Mouse (Mus musculus): ENCODE data around the gene Rab3a.

The Rab3a gene

GRCm38 (mm10) chr8:70754043-70754870, at the start of gene Rab3a:
Rab3a (plus strand) TSS chr8:70754679.
- DNase-seq: peak; percentile 99

GRCm38 (mm10) chr8:70708281-70708680, 46.2 kb upstream of the Rab3a start:
- DNase-seq: no peak

- no peak for DNase-seq
Measured at GRCm38 (mm10) chr8:70709794-70710193, 44.7 kb upstream of the Rab3a start.

GRCm38 (mm10) chr8:70710296-70710695, 44.2 kb upstream of the Rab3a start:
- no peak for DNase-seq

- DNase-seq: no peak
Measured at GRCm38 (mm10) chr8:70711041-70711440, 43.4 kb upstream of the Rab3a start.

GRCm38 (mm10) chr8:70713991-70714390, 40.5 kb upstream of the Rab3a start:
- no peak for DNase-seq

GRCm38 (mm10) chr8:70715086-70715485, 39.4 kb upstream of the Rab3a start:
- no peak for DNase-seq

GRCm38 (mm10) chr8:70716521-70717400, 37.7 kb upstream of the Rab3a start:
- no peak for DNase-seq

GRCm38 (mm10) chr8:70718297-70718696, 36.2 kb upstream of the Rab3a start, which contains the start of gene Gm3336:
Gm3336 (plus strand) TSS chr8:70718543.
- peak; percentile 62 for DNase-seq

- no peak for DNase-seq
Measured at GRCm38 (mm10) chr8:70719796-70720270, 34.6 kb upstream of the Rab3a start.

- DNase-seq: peak; percentile 75
Measured at GRCm38 (mm10) chr8:70720739-70721138, 33.7 kb upstream of the Rab3a start.

GRCm38 (mm10) chr8:70721601-70722000, 32.9 kb upstream of the Rab3a start:
- no peak for DNase-seq

GRCm38 (mm10) chr8:70723486-70724210, 30.8 kb upstream of the Rab3a start, which contains the start of gene Pde4c:
Pde4c (plus strand) TSS chr8:70723720.
- no peak for DNase-seq

GRCm38 (mm10) chr8:70724216-70724615, 30.3 kb upstream of the Rab3a start:
- DNase-seq: no peak

- peak; percentile 55 for DNase-seq
Measured at GRCm38 (mm10) chr8:70725792-70726447, 28.6 kb upstream of the Rab3a start.

- no peak for DNase-seq
Measured at GRCm38 (mm10) chr8:70726721-70727120, 27.8 kb upstream of the Rab3a start.

GRCm38 (mm10) chr8:70729808-70730475, 24.5 kb upstream of the Rab3a start:
- DNase-seq: peak; percentile 39

GRCm38 (mm10) chr8:70730956-70731355, 23.5 kb upstream of the Rab3a start:
- DNase-seq: no peak

- DNase-seq: no peak
Measured at GRCm38 (mm10) chr8:70737705-70738104, 16.8 kb upstream of the Rab3a start.

- DNase-seq: no peak
Measured at GRCm38 (mm10) chr8:70738211-70738610, 16.3 kb upstream of the Rab3a start.

GRCm38 (mm10) chr8:70741661-70742060, 12.8 kb upstream of the Rab3a start:
- DNase-seq: no peak

- DNase-seq: no peak
Measured at GRCm38 (mm10) chr8:70742176-70742575, 12.3 kb upstream of the Rab3a start.

Measured in embryo, embryonic 11 days (tissue).